Mouse (Mus musculus): ENCODE data around the gene Sh3bgrl2. TPM values are rescaled to one million over a fixed set of nuclear protein-coding genes. Genes with fewer than 3 reads are reported as not detected.

Sh3bgrl2 gene
- polyA plus RNA-seq, 1 experiment from 2014 or later = 10.5 TPM

- Histone ChIP-seq H3K4me1 (ENCODE audit: control insufficient read depth, insufficient read depth, low read length) (no peaks in the 10 kb centered on the region; the same call in 1 of the 2 replicates), H3K9me3 (ENCODE audit: control insufficient read depth, low read length) (no peaks in the 10 kb centered on the region), H3K4me2 (ENCODE audit: low read depth) (no peak overlapping the region), H3K27me3 (ENCODE audit: control insufficient read depth, insufficient read depth, low read length) (no peaks in the 10 kb centered on the region), H3K36me3 (ENCODE audit: control insufficient read depth, insufficient read depth, low read length) (no peaks in the 10 kb centered on the region), H3K4me3 (ENCODE audit: low read depth, low read length) (no peak overlapping the region), H3K9ac (ENCODE audit: low read length) (no peak overlapping the region), H3K27ac (ENCODE audit: low read depth, low read length) (no peak overlapping the region)
- no peak for DNase-seq (ENCODE audit: low spot score)
- WGBS = 93% methylated on average over 5 of the region's 5 CpGs
- no peak for ATAC-seq (ENCODE audit: insufficient read depth, low FRiP score, low TSS enrichment)
Observed at GRCm38 (mm10) chr9:83568125-83568524, 20.0 kb downstream of the Sh3bgrl2 start.

DNA sequence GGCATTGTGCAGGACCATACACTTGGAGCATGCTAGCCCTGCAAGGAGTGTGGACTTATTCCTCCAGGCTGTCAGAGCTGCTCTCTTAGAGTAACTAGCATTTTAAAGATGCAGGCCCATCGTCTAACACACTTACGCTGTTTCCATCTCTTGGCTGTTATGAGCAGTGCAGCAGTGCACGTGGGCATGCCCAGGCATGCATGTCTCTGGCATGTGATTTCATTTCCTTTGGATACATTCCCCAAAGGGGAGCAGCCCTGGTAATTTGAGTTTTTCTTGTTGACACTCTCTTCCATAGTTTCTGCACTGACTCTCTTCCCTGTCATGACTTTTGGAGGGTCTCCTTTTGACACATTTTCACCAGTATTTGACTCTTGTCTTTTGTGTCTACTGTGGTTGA is 20.8 kb downstream of the Sh3bgrl2 start:
- 92% methylated on average over 3 of the region's 3 CpGs for WGBS
- Histone ChIP-seq H3K9ac (ENCODE audit: low read length) (no peak overlapping the region), H3K4me3 (ENCODE audit: low read depth, low read length) (no peak overlapping the region), H3K9me3 (ENCODE audit: control insufficient read depth, low read length) (no peaks in the 10 kb centered on the region), H3K4me2 (ENCODE audit: low read depth) (no peak overlapping the region), H3K36me3 (ENCODE audit: control insufficient read depth, insufficient read depth, low read length) (no peaks in the 10 kb centered on the region), H3K4me1 (ENCODE audit: control insufficient read depth, insufficient read depth, low read length) (no peaks in the 10 kb centered on the region; the same call in 1 of the 2 replicates), H3K27me3 (ENCODE audit: control insufficient read depth, insufficient read depth, low read length) (no peaks in the 10 kb centered on the region), H3K27ac (ENCODE audit: low read depth, low read length) (no peak overlapping the region)
- ATAC-seq (ENCODE audit: insufficient read depth, low FRiP score, low TSS enrichment) = no peak
- DNase-seq (ENCODE audit: low spot score) = no peak

DNA sequence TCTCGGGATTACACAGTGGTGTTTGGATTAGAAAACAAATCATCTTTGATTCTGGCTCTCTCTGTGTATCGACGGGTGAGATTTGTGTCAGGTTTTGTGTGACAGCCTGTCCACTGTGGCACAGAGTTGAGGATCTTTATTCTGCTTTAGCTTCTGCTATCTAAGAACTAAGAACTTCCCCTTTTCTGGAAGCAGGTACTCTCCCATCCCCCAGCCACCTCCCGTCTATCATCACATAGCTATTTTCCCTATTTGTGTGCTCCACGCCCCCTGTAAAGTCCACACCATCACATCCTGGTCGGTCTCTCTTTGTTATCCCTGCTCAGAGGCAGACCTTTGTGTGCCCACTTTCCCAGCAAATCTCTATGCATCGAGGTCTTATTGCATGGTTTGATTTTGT is 21.8 kb downstream of the Sh3bgrl2 start:
- Histone ChIP-seq H3K27ac (ENCODE audit: low read depth, low read length) (no peak overlapping the region), H3K9ac (ENCODE audit: low read length) (no peak overlapping the region), H3K27me3 (ENCODE audit: control insufficient read depth, insufficient read depth, low read length) (no peaks in the 10 kb centered on the region), H3K4me3 (ENCODE audit: low read depth, low read length) (no peak overlapping the region), H3K36me3 (ENCODE audit: control insufficient read depth, insufficient read depth, low read length) (no peaks in the 10 kb centered on the region), H3K9me3 (ENCODE audit: control insufficient read depth, low read length) (no peaks in the 10 kb centered on the region), H3K4me2 (ENCODE audit: low read depth) (no peak overlapping the region), H3K4me1 (ENCODE audit: control insufficient read depth, insufficient read depth, low read length) (no peaks in the 10 kb centered on the region; the same call in 1 of the 2 replicates)
- DNase-seq (ENCODE audit: low spot score) (no peak), ATAC-seq (ENCODE audit: insufficient read depth, low FRiP score, low TSS enrichment) (no peak)
- WGBS = 84% methylated on average over 7 of the region's 7 CpGs

GRCm38 (mm10) chr9:83571315-83571714 is 23.2 kb downstream of the Sh3bgrl2 start:
- Histone ChIP-seq H3K4me2 (ENCODE audit: low read depth) (no peak overlapping the region), H3K4me1 (ENCODE audit: control insufficient read depth, insufficient read depth, low read length) (no peaks in the 10 kb centered on the region; the same call in 1 of the 2 replicates), H3K4me3 (ENCODE audit: low read depth, low read length) (no peak overlapping the region), H3K27ac (ENCODE audit: low read depth, low read length) (no peak overlapping the region), H3K36me3 (ENCODE audit: control insufficient read depth, insufficient read depth, low read length) (no peaks in the 10 kb centered on the region), H3K9ac (ENCODE audit: low read length) (no peak overlapping the region), H3K27me3 (ENCODE audit: control insufficient read depth, insufficient read depth, low read length) (no peaks in the 10 kb centered on the region), H3K9me3 (ENCODE audit: control insufficient read depth, low read length) (no peaks in the 10 kb centered on the region)
- 57% methylated on average over 3 of the region's 3 CpGs for WGBS
- DNase-seq (ENCODE audit: low spot score) = no peak
- ATAC-seq (ENCODE audit: insufficient read depth, low FRiP score, low TSS enrichment) = no peak

DNA sequence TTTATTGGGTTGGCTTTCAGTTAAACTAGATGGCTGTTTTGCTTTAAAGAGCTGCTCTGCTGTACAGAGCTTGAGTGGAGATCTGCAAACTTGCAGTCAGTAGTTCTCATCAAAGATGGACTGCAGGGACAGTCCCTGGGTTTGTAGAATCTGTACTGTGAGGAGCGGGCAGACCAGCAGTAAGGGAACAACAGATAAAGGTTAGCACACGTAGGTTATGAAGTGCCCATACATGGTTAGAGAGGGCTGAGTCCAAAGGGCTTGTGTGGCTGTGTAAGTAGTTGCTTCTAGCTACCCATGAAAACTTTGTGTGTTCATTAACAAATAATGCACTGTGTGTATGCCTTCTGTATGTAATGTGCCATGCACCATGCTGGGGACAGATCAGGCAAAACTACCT is 24.2 kb downstream of the Sh3bgrl2 start:
- Histone ChIP-seq H3K4me1 (ENCODE audit: control insufficient read depth, insufficient read depth, low read length) (no peaks in the 10 kb centered on the region; the same call in 1 of the 2 replicates), H3K27me3 (ENCODE audit: control insufficient read depth, insufficient read depth, low read length) (no peaks in the 10 kb centered on the region), H3K9me3 (ENCODE audit: control insufficient read depth, low read length) (no peaks in the 10 kb centered on the region), H3K4me3 (ENCODE audit: low read depth, low read length) (no peak overlapping the region), H3K36me3 (ENCODE audit: control insufficient read depth, insufficient read depth, low read length) (no peaks in the 10 kb centered on the region), H3K27ac (ENCODE audit: low read depth, low read length) (no peak overlapping the region), H3K9ac (ENCODE audit: low read length) (no peak overlapping the region), H3K4me2 (ENCODE audit: low read depth) (no peak overlapping the region)
- DNase-seq (ENCODE audit: low spot score) (no peak), ATAC-seq (ENCODE audit: insufficient read depth, low FRiP score, low TSS enrichment) (no peak)
- 75% methylated on average over 2 of the region's 2 CpGs for WGBS

DNA sequence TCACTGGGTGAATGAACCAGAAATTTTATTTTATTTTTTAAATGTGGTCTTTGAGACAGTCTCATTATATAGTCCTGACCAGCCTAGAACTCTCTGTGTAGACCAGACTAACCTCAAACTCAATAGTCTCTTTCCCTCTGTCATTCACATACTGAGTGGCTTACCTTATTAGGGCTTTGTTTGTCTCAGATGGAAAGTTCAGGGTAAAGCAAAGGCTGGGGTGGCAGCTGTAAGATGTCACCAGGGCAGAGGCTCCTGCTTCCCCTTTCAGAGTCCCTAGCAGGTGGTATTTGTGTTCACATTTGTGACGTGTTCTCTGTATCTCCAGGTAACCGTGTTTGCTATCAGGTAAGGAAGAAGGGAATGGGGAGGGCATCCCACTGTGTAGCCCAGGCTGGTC is 24.7 kb downstream of the Sh3bgrl2 start:
- Histone ChIP-seq H3K4me3 (ENCODE audit: low read depth, low read length) (no peak overlapping the region), H3K27me3 (ENCODE audit: control insufficient read depth, insufficient read depth, low read length) (no peaks in the 10 kb centered on the region), H3K4me1 (ENCODE audit: control insufficient read depth, insufficient read depth, low read length) (no peaks in the 10 kb centered on the region; the same call in 1 of the 2 replicates), H3K36me3 (ENCODE audit: control insufficient read depth, insufficient read depth, low read length) (no peaks in the 10 kb centered on the region), H3K9ac (ENCODE audit: low read length) (no peak overlapping the region), H3K9me3 (ENCODE audit: control insufficient read depth, low read length) (no peaks in the 10 kb centered on the region), H3K4me2 (ENCODE audit: low read depth) (no peak overlapping the region), H3K27ac (ENCODE audit: low read depth, low read length) (no peak overlapping the region)
- DNase-seq (ENCODE audit: low spot score) (no peak), ATAC-seq (ENCODE audit: insufficient read depth, low FRiP score, low TSS enrichment) (no peak)
- 70% methylated on average over 2 of the region's 2 CpGs for WGBS

GRCm38 (mm10) chr9:83573588-83573987 is 25.5 kb downstream of the Sh3bgrl2 start:
- H3K27me3 ChIP-seq (ENCODE audit: control insufficient read depth, insufficient read depth, low read length) = no peaks in the 10 kb centered on the region
- H3K4me2 ChIP-seq (ENCODE audit: low read depth) = no peak overlapping the region
- H3K9me3 ChIP-seq (ENCODE audit: control insufficient read depth, low read length) = no peaks in the 10 kb centered on the region
- H3K4me1 ChIP-seq (ENCODE audit: control insufficient read depth, insufficient read depth, low read length) = no peaks in the 10 kb centered on the region; the same call in 1 of the 2 replicates
- 74% methylated on average over 2 of the region's 2 CpGs for WGBS
- no peak overlapping the region for H3K9ac ChIP-seq (ENCODE audit: low read length)
- ATAC-seq (ENCODE audit: insufficient read depth, low FRiP score, low TSS enrichment) (no peak), DNase-seq (ENCODE audit: low spot score) (no peak)
- H3K36me3 ChIP-seq (ENCODE audit: control insufficient read depth, insufficient read depth, low read length) = no peaks in the 10 kb centered on the region
- no peak overlapping the region for H3K4me3 ChIP-seq (ENCODE audit: low read depth, low read length)
- no peak overlapping the region for H3K27ac ChIP-seq (ENCODE audit: low read depth, low read length)

GRCm38 (mm10) chr9:83575403-83575802 is 27.3 kb downstream of the Sh3bgrl2 start:
- H3K9ac ChIP-seq (ENCODE audit: low read length) = no peak overlapping the region
- H3K4me1 ChIP-seq (ENCODE audit: control insufficient read depth, insufficient read depth, low read length) = no peaks in the 10 kb centered on the region; the same call in 1 of the 2 replicates
- no peak for DNase-seq (ENCODE audit: low spot score)
- H3K4me2 ChIP-seq (ENCODE audit: low read depth) = no peak overlapping the region
- no peak overlapping the region for H3K27ac ChIP-seq (ENCODE audit: low read depth, low read length)
- 83% methylated on average over 4 of the region's 4 CpGs for WGBS
- no peak overlapping the region for H3K4me3 ChIP-seq (ENCODE audit: low read depth, low read length)
- no peaks in the 10 kb centered on the region for H3K27me3 ChIP-seq (ENCODE audit: control insufficient read depth, insufficient read depth, low read length)
- ATAC-seq (ENCODE audit: insufficient read depth, low FRiP score, low TSS enrichment) = no peak
- no peaks in the 10 kb centered on the region for H3K36me3 ChIP-seq (ENCODE audit: control insufficient read depth, insufficient read depth, low read length)
- H3K9me3 ChIP-seq (ENCODE audit: control insufficient read depth, low read length) = no peaks in the 10 kb centered on the region

- Histone ChIP-seq H3K27ac (ENCODE audit: low read depth, low read length) (no peak overlapping the region), H3K4me1 (ENCODE audit: control insufficient read depth, insufficient read depth, low read length) (no peaks in the 10 kb centered on the region; the same call in 1 of the 2 replicates), H3K4me3 (ENCODE audit: low read depth, low read length) (no peak overlapping the region), H3K27me3 (ENCODE audit: control insufficient read depth, insufficient read depth, low read length) (no peaks in the 10 kb centered on the region), H3K9ac (ENCODE audit: low read length) (no peak overlapping the region), H3K4me2 (ENCODE audit: low read depth) (no peak overlapping the region), H3K36me3 (ENCODE audit: control insufficient read depth, insufficient read depth, low read length) (no peaks in the 10 kb centered on the region), H3K9me3 (ENCODE audit: control insufficient read depth, low read length) (no peaks in the 10 kb centered on the region)
- 68% methylated on average over 7 of the region's 7 CpGs for WGBS
- DNase-seq (ENCODE audit: low spot score) = no peak
- no peak for ATAC-seq (ENCODE audit: insufficient read depth, low FRiP score, low TSS enrichment)
Observed at GRCm38 (mm10) chr9:83576018-83576688, 28.0 kb downstream of the Sh3bgrl2 start.
